ENCODE assay signal across 7 mouse cellular contexts in the genomic region with DNA sequence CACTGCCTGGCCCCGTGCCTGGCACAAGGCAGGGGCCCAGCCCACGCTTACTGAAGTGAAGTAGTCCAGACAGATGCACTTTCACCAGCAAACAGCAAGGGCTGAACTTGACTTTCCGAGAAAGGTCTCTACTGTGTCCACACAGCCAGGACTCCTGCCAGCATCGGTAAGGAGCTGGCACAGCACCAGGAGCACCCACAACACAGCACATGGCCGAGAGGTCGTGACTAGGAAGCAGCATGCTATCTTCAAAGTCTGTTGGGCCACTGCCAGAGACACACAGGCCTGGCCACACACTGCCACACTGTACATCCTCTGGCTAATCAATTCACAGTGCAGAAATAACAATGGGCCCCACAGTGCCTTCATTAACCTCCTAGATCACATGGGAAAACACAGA.
DNase-seq lines count a peak whose midpoint lies in the region; ATAC-seq and TF ChIP-seq lines count a peak whose summit lies in the region.

No protein-coding gene starts in this region.

- intact Hi-C loops in heart, adult 2 months (cut with DNase I) = no loop called here

- TF ChIP-seq POLR2A in heart, adult 2 months (IDR thresholded peaks at IDR 0.05; ENCODE audit: insufficient read depth, low read depth, low read length) = no peak

- 0 out of 2 replicates have a peak, but pooled peaks have one; percentile 56 for TF ChIP-seq EP300 in heart, adult 2 months (IDR thresholded peaks at IDR 0.05; ENCODE audit: insufficient read depth, low read depth, low read length)

- WGBS in neural tube, embryonic 13.5 days = 43% methylated on average over 6 of the region's 6 CpGs
- WGBS in neural tube, embryonic 15.5 days = 43% methylated on average over 6 of the region's 6 CpGs
- WGBS in heart, adult 2 months = 12% methylated on average over 6 of the region's 6 CpGs

- no peak overlapping the region for H3K4me3 ChIP-seq in neural tube, embryonic 13.5 days
- H3K4me3 ChIP-seq in neural tube, embryonic 15.5 days (replicated peaks) = no peak overlapping the region
- no peak overlapping the region for H3K4me3 ChIP-seq in heart, adult 2 months

- H3K4me2 ChIP-seq in neural tube, embryonic 13.5 days = no peak overlapping the region
- H3K4me2 ChIP-seq in neural tube, embryonic 15.5 days = no peak overlapping the region

- H3K4me1 ChIP-seq in neural tube, embryonic 13.5 days (replicated peaks) = peaks cover 43% of the 10 kb centered on the region
- H3K4me1 ChIP-seq in neural tube, embryonic 15.5 days = peaks cover 44% of the 10 kb centered on the region
- peaks cover 24% of the 10 kb centered on the region for H3K4me1 ChIP-seq in heart, adult 2 months (ENCODE audit: control insufficient read depth, insufficient read depth, low read length)

- DNase-seq in heart, adult 2 months = peak; percentile 72 to 79
- peak; percentile 87 to 89 for DNase-seq in kidney, adult 8-10 months
- DNase-seq in retina, postnatal 1 day = peak; percentile 88
- no peak for DNase-seq in B cell, adult 2 months
- no peak for DNase-seq in embryo, embryonic 10.5 days (ENCODE audit: low spot score)

- TF ChIP-seq CTCF in heart, adult 2 months (IDR thresholded peaks at IDR 0.05) = peak; percentile 19

- H3K36me3 ChIP-seq in neural tube, embryonic 13.5 days = no peaks in the 10 kb centered on the region
- H3K36me3 ChIP-seq in neural tube, embryonic 15.5 days = no peaks in the 10 kb centered on the region
- no peaks in the 10 kb centered on the region for H3K36me3 ChIP-seq in heart, adult 2 months (ENCODE audit: control insufficient read depth, insufficient read depth, low read length)

- peak overlapping the region; percentile 52 for H3K27ac ChIP-seq in neural tube, embryonic 13.5 days (replicated peaks)
- no peak overlapping the region for H3K27ac ChIP-seq in neural tube, embryonic 15.5 days (replicated peaks)
- peak overlapping the region; percentile 58 for H3K27ac ChIP-seq in heart, adult 2 months

- no peak for ATAC-seq in neural tube, embryonic 13.5 days (ENCODE audit: low read depth)
- no peak for ATAC-seq in neural tube, embryonic 15.5 days (ENCODE audit: low FRiP score)

- no peaks in the 10 kb centered on the region for H3K9me3 ChIP-seq in neural tube, embryonic 13.5 days
- no peaks in the 10 kb centered on the region for H3K9me3 ChIP-seq in neural tube, embryonic 15.5 days (replicated peaks)

- no peaks in the 10 kb centered on the region for H3K79me2 ChIP-seq in heart, adult 2 months (replicated peaks; ENCODE audit: control insufficient read depth, insufficient read depth, low read length)

- H3K9ac ChIP-seq in neural tube, embryonic 13.5 days = 0 out of 2 replicates have a peak overlapping the region, but pooled peaks have one; percentile 17
- H3K9ac ChIP-seq in neural tube, embryonic 15.5 days (replicated peaks) = no peak overlapping the region
- no peak overlapping the region for H3K9ac ChIP-seq in heart, adult 2 months (ENCODE audit: low read depth, low read length)

- H3K27me3 ChIP-seq in neural tube, embryonic 13.5 days = no peaks in the 10 kb centered on the region
- no peaks in the 10 kb centered on the region for H3K27me3 ChIP-seq in neural tube, embryonic 15.5 days (replicated peaks)
- no peaks in the 10 kb centered on the region for H3K27me3 ChIP-seq in heart, adult 2 months (ENCODE audit: control insufficient read depth, insufficient read depth, low read length)

Comparison
In these comparisons a context has a peak if more than half of its experiments do, and no peak if none do; other contexts are left out.
1. DNase-seq: peak in heart, adult 2 months (2 of 2), kidney, adult 8-10 months (2 of 2) and retina, postnatal 1 day (single experiment); none in B cell, adult 2 months (0 of 2) and embryo, embryonic 10.5 days (single experiment).